Mouse (Mus musculus) neutrophil, adult 65 days (primary cell): ENCODE results near the gene Olfr576. TPM values are rescaled to one million over a fixed set of nuclear protein-coding genes. Genes with fewer than 3 reads are reported as not detected.

Experiments
- total RNA-seq: library from RNA; stranded (reverse); gene quantifications from 2 replicates; pipeline ENCODE4 v1.2.4, GENCODE M21; 2023

Olfr576 gene
- total RNA-seq = not detected in 2 replicates

GRCm38 (mm10) chr7:102962360-102962759, at the start of gene Olfr576:
TSS of gene Olfr576 (plus strand) at chr7:102962660.

GRCm38 (mm10) chr7:102917032-102917875, 45.2 kb upstream of the Olfr576 start, which contains the start of gene Olfr571:
TSS of gene Olfr571 (minus strand) at chr7:102917536.

GRCm38 (mm10) chr7:102924109-102924508, 38.4 kb upstream of the Olfr576 start, which contains the start of gene Olfr572:
TSS of gene Olfr572 (plus strand) at chr7:102924409.

GRCm38 (mm10) chr7:102942475-102942874, 20.0 kb upstream of the Olfr576 start, which contains the start of gene Olfr573-ps1:
TSS of gene Olfr573-ps1 (minus strand) at chr7:102942575.

GRCm38 (mm10) chr7:102948167-102948566, 14.3 kb upstream of the Olfr576 start, which contains the start of gene Olfr574:
TSS of gene Olfr574 (plus strand) at chr7:102948467.

GRCm38 (mm10) chr7:102958593-102958992, 3.9 kb upstream of the Olfr576 start, which contains the start of gene Olfr575:
TSS of gene Olfr575 (minus strand) at chr7:102958775.

GRCm38 (mm10) chr7:102975843-102976242, 13.4 kb downstream of the Olfr576 start, which contains the start of gene Olfr577:
TSS of gene Olfr577 (minus strand) at chr7:102975943.

DNA sequence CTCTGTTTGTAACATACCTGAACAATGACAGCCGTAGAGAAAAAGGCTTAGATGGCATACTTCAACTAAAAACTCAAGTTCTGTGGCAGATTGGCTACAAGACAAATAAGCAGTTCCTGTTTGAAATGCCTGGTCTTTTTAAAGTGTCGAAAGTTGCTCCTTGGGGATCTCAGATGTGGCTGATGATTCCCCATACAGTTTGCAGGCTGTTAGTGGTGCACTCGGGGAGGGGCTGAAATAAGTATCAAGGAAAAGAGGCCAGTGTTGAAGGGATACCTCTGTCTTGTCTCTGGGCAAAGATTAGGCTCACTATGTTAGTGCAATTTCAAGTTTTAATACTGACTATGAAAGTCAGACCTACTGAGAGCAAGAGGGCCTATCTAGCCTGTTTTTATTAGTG, 26.8 kb downstream of the Olfr576 start, which contains the start of gene Olfr578:
TSS of gene Olfr578 (minus strand) at position 101 of the 400 bp plus-strand sequence.

Other genes starting within 250 kb of the Olfr576 start
- gene Olfr33, start 243.6 kb upstream of the Olfr576 start, total RNA-seq = not detected in 2 replicates
- not detected in 2 replicates for gene Olfr559, start 235.2 kb upstream of the Olfr576 start, total RNA-seq
- gene Olfr560, start 203.3 kb upstream of the Olfr576 start, total RNA-seq = not detected in 2 replicates
- gene Olfr78, start 203.2 kb upstream of the Olfr576 start, total RNA-seq = not detected in 2 replicates
- not detected in 2 replicates for gene Olfr561, start 191.4 kb upstream of the Olfr576 start, total RNA-seq
- not detected in 2 replicates for gene Olfr564, start 159.2 kb upstream of the Olfr576 start, total RNA-seq
- gene Olfr566, start 103.9 kb upstream of the Olfr576 start, total RNA-seq = not detected in 2 replicates
- not detected in 2 replicates for gene Olfr568, start 85.5 kb upstream of the Olfr576 start, total RNA-seq
- gene Olfr569, start 71.8 kb upstream of the Olfr576 start, total RNA-seq = not detected in 2 replicates
- gene Olfr570, start 68.1 kb upstream of the Olfr576 start, total RNA-seq = not detected in 2 replicates
- not detected in 2 replicates for gene Olfr571, start 45.1 kb upstream of the Olfr576 start, total RNA-seq
- gene Olfr572, start 38.3 kb upstream of the Olfr576 start, total RNA-seq = not detected in 2 replicates
- not detected in 2 replicates for gene Olfr573-ps1, start 20.1 kb upstream of the Olfr576 start, total RNA-seq
- not detected in 2 replicates for gene Olfr574, start 14.2 kb upstream of the Olfr576 start, total RNA-seq
- not detected in 2 replicates for gene Olfr575, start 3.9 kb upstream of the Olfr576 start, total RNA-seq
- not detected in 2 replicates for gene Olfr577, start 13.3 kb downstream of the Olfr576 start, total RNA-seq
- gene Olfr578, start 26.7 kb downstream of the Olfr576 start, total RNA-seq = not detected in 2 replicates
- not detected in 2 replicates for gene Olfr582, start 75.4 kb downstream of the Olfr576 start, total RNA-seq
- gene Olfr583, start 88.6 kb downstream of the Olfr576 start, total RNA-seq = not detected in 2 replicates
- not detected in 2 replicates for gene Olfr584, start 119.2 kb downstream of the Olfr576 start, total RNA-seq
- not detected in 2 replicates for gene Olfr585, start 135.1 kb downstream of the Olfr576 start, total RNA-seq
- not detected in 2 replicates for gene Olfr586, start 163.0 kb downstream of the Olfr576 start, total RNA-seq
- not detected in 2 replicates for gene Olfr588-ps1, start 178.2 kb downstream of the Olfr576 start, total RNA-seq
- gene Olfr589, start 193.7 kb downstream of the Olfr576 start, total RNA-seq = not detected in 2 replicates
- gene Olfr591, start 215.7 kb downstream of the Olfr576 start, total RNA-seq = not detected in 2 replicates
- gene Olfr592, start 222.1 kb downstream of the Olfr576 start, total RNA-seq = not detected in 2 replicates
- gene Olfr593, start 249.2 kb downstream of the Olfr576 start, total RNA-seq = not detected in 2 replicates